Mouse (Mus musculus): ENCODE measurements around the gene Kat5. TPM values are rescaled to one million over a fixed set of nuclear protein-coding genes. Genes with fewer than 3 reads are reported as not detected.

The Kat5 gene
- polyA plus RNA-seq, 1 experiment = 40.4 TPM

GRCm38 (mm10) chr19:5566316-5566715, 43.7 kb downstream of the Kat5 start:
- H3K4me1 ChIP-seq (ENCODE audit: control insufficient read depth, insufficient read depth, insufficient read length, low read length) = peaks cover 41% of the 10 kb centered on the region
- no peak overlapping the region for H3K27ac ChIP-seq (ENCODE audit: insufficient read depth, low read depth, low read length)
- no peak overlapping the region for H3K4me3 ChIP-seq (ENCODE audit: low read depth, low read length)
- TF ChIP-seq CTCF (IDR thresholded peaks at IDR 0.05; ENCODE audit: extremely low read depth, insufficient read length, insufficient replicate concordance, low read depth, low read length) (no peak), POLR2A (IDR thresholded peaks at IDR 0.05; ENCODE audit: low read depth, low read length) (no peak)
- H3K36me3 ChIP-seq (ENCODE audit: control insufficient read depth, insufficient read depth, low read length) = peaks cover 22% of the 10 kb centered on the region
- H3K27me3 ChIP-seq (ENCODE audit: control insufficient read depth, insufficient read depth, low read length) = no peaks in the 10 kb centered on the region
- WGBS = 43% methylated on average over 5 of the region's 5 CpGs

GRCm38 (mm10) chr19:5562776-5563175, 47.3 kb downstream of the Kat5 start:
- TF ChIP-seq POLR2A (IDR thresholded peaks at IDR 0.05; ENCODE audit: low read depth, low read length) = no peak
- no peak for TF ChIP-seq CTCF (IDR thresholded peaks at IDR 0.05; ENCODE audit: extremely low read depth, insufficient read length, insufficient replicate concordance, low read depth, low read length)
- peaks cover 22% of the 10 kb centered on the region for H3K4me1 ChIP-seq (ENCODE audit: control insufficient read depth, insufficient read depth, insufficient read length, low read length)
- H3K36me3 ChIP-seq (ENCODE audit: control insufficient read depth, insufficient read depth, low read length) = no peaks in the 10 kb centered on the region
- WGBS = 69% methylated on average over 10 of the region's 10 CpGs
- 0 out of 2 replicates have a peak overlapping the region, but pooled peaks have one; percentile 4 for H3K4me3 ChIP-seq (ENCODE audit: low read depth, low read length)
- H3K27me3 ChIP-seq (ENCODE audit: control insufficient read depth, insufficient read depth, low read length) = no peaks in the 10 kb centered on the region
- H3K27ac ChIP-seq (ENCODE audit: insufficient read depth, low read depth, low read length) = peak overlapping the region; percentile 96

- H3K36me3 ChIP-seq (ENCODE audit: control insufficient read depth, insufficient read depth, low read length) = no peaks in the 10 kb centered on the region
- H3K27me3 ChIP-seq (ENCODE audit: control insufficient read depth, insufficient read depth, low read length) = no peaks in the 10 kb centered on the region
- TF ChIP-seq POLR2A (IDR thresholded peaks at IDR 0.05; ENCODE audit: low read depth, low read length) = no peak
- TF ChIP-seq CTCF (IDR thresholded peaks at IDR 0.05; ENCODE audit: extremely low read depth, insufficient read length, insufficient replicate concordance, low read depth, low read length) = no peak
- 26% methylated on average over 3 of the region's 3 CpGs for WGBS
- peak overlapping the region; percentile 96 for H3K27ac ChIP-seq (ENCODE audit: insufficient read depth, low read depth, low read length)
- H3K4me1 ChIP-seq (ENCODE audit: control insufficient read depth, insufficient read depth, insufficient read length, low read length) = peaks cover 25% of the 10 kb centered on the region
- H3K4me3 ChIP-seq (ENCODE audit: low read depth, low read length) = peak overlapping the region; percentile 31
Observed at GRCm38 (mm10) chr19:5561886-5562285, 48.2 kb downstream of the Kat5 start.

- Histone ChIP-seq H3K27me3 (ENCODE audit: control insufficient read depth, insufficient read depth, low read length) (no peaks in the 10 kb centered on the region), H3K4me3 (ENCODE audit: low read depth, low read length) (peak overlapping the region; percentile 89), H3K4me1 (ENCODE audit: control insufficient read depth, insufficient read depth, insufficient read length, low read length) (peaks cover 24% of the 10 kb centered on the region), H3K27ac (ENCODE audit: insufficient read depth, low read depth, low read length) (peak overlapping the region; percentile 96), H3K36me3 (ENCODE audit: control insufficient read depth, insufficient read depth, low read length) (no peaks in the 10 kb centered on the region)
- 13% methylated on average over 10 of the region's 10 CpGs for WGBS
- TF ChIP-seq POLR2A (IDR thresholded peaks at IDR 0.05; ENCODE audit: low read depth, low read length) (no peak), CTCF (IDR thresholded peaks at IDR 0.05; ENCODE audit: extremely low read depth, insufficient read length, insufficient replicate concordance, low read depth, low read length) (no peak)
Observed at GRCm38 (mm10) chr19:5561252-5561790, 48.7 kb downstream of the Kat5 start.

GRCm38 (mm10) chr19:5560457-5561041, 49.5 kb downstream of the Kat5 start, which contains the start of gene Ovol1:
TSS of gene Ovol1 (minus strand) at chr19:5560646.
- Histone ChIP-seq H3K4me3 (ENCODE audit: low read depth, low read length) (peak within 1 kb of the TSS; percentile 89), H3K27ac (ENCODE audit: insufficient read depth, low read depth, low read length) (peak within 1 kb of the TSS; percentile 97)

GRCm38 (mm10) chr19:5559631-5560456, 50.2 kb downstream of the Kat5 start:
- under 1% methylated on average over 69 of the region's 69 CpGs for WGBS
- peaks cover 32% of the 10 kb centered on the region for H3K4me1 ChIP-seq (ENCODE audit: control insufficient read depth, insufficient read depth, insufficient read length, low read length)
- H3K36me3 ChIP-seq (ENCODE audit: control insufficient read depth, insufficient read depth, low read length) = 0 out of 2 replicates have a peak, but pooled peaks cover 2% of the 10 kb centered on the region
- H3K4me3 ChIP-seq (ENCODE audit: low read depth, low read length) = peak overlapping the region; percentile 89
- H3K27ac ChIP-seq (ENCODE audit: insufficient read depth, low read depth, low read length) = peak overlapping the region; percentile 97
- no peaks in the 10 kb centered on the region for H3K27me3 ChIP-seq (ENCODE audit: control insufficient read depth, insufficient read depth, low read length)
- no peak for TF ChIP-seq POLR2A (IDR thresholded peaks at IDR 0.05; ENCODE audit: low read depth, low read length)
- no peak for TF ChIP-seq CTCF (IDR thresholded peaks at IDR 0.05; ENCODE audit: extremely low read depth, insufficient read length, insufficient replicate concordance, low read depth, low read length)

More at GRCm38 (mm10) chr19:5560457-5561041, 49.5 kb downstream of the Kat5 start, which contains the start of gene Ovol1:
- 1% methylated on average over 57 of the region's 57 CpGs for WGBS
- Histone ChIP-seq H3K27me3 (ENCODE audit: control insufficient read depth, insufficient read depth, low read length) (no peaks in the 10 kb centered on the region), H3K4me1 (ENCODE audit: control insufficient read depth, insufficient read depth, insufficient read length, low read length) (peaks cover 27% of the 10 kb centered on the region), H3K36me3 (ENCODE audit: control insufficient read depth, insufficient read depth, low read length) (no peaks in the 10 kb centered on the region)
- TF ChIP-seq CTCF (IDR thresholded peaks at IDR 0.05; ENCODE audit: extremely low read depth, insufficient read length, insufficient replicate concordance, low read depth, low read length) (no peak), POLR2A (IDR thresholded peaks at IDR 0.05; ENCODE audit: low read depth, low read length) (peak; percentile 77; the same call in 1 of the 2 replicates)

Data from small intestine, adult 2 months (tissue).